Mouse (Mus musculus): ENCODE measurements around the gene Baiap2l2. TPM values are rescaled to one million over a fixed set of nuclear protein-coding genes. Genes with fewer than 3 reads are reported as not detected.

The Baiap2l2 gene
- total and polyA plus RNA-seq, 3 experiments = not detected

GRCm38 (mm10) chr15:79290340-79290739 lies 5.0 kb upstream of the Baiap2l2 start:
- no peak for TF ChIP-seq GATA2 (IDR thresholded peaks at IDR 0.05; ENCODE audit: borderline replicate concordance, low read depth, low read length)
- no peak for TF ChIP-seq POLR2AphosphoS5 (IDR thresholded peaks at IDR 0.05; ENCODE audit: insufficient replicate concordance, low read depth, low read length)
- TF ChIP-seq CTCF (IDR thresholded peaks at IDR 0.05; ENCODE audit: low read depth, low read length) = no peak
- no peak for TF ChIP-seq GATA1 (IDR thresholded peaks at IDR 0.05; ENCODE audit: borderline replicate concordance, low read length)
- TF ChIP-seq TAL1 (conservative IDR thresholded peaks at IDR 0.05; ENCODE audit: low read depth, low read length) = no peak
- H3K4me1 ChIP-seq (ENCODE audit: insufficient read depth, low read depth, low read length) = no peaks in the 10 kb centered on the region
- H3K27me3 ChIP-seq (ENCODE audit: insufficient read depth, low read length) = no peaks in the 10 kb centered on the region
- no peak overlapping the region for H3K4me3 ChIP-seq (ENCODE audit: low read depth, low read length)
- peaks cover 90% of the 10 kb centered on the region for H3K36me3 ChIP-seq (replicated peaks)
- no peaks in the 10 kb centered on the region for H3K9me3 ChIP-seq (replicated peaks)
- no peak for DNase-seq (ENCODE audit: low spot score)
- no peak for ATAC-seq (ENCODE audit: extremely low read depth, insufficient number of reproducible peaks, low FRiP score, poor library complexity, severe bottlenecking)

GRCm38 (mm10) chr15:79289441-79289840 lies 4.1 kb upstream of the Baiap2l2 start:
- H3K4me3 ChIP-seq (ENCODE audit: low read depth, low read length) = no peak overlapping the region
- H3K4me1 ChIP-seq (ENCODE audit: insufficient read depth, low read depth, low read length) = no peaks in the 10 kb centered on the region
- TF ChIP-seq TAL1 (conservative IDR thresholded peaks at IDR 0.05; ENCODE audit: low read depth, low read length) (no peak), GATA1 (IDR thresholded peaks at IDR 0.05; ENCODE audit: borderline replicate concordance, low read length) (no peak), GATA2 (IDR thresholded peaks at IDR 0.05; ENCODE audit: borderline replicate concordance, low read depth, low read length) (no peak), CTCF (IDR thresholded peaks at IDR 0.05; ENCODE audit: low read depth, low read length) (no peak), POLR2AphosphoS5 (IDR thresholded peaks at IDR 0.05; ENCODE audit: insufficient replicate concordance, low read depth, low read length) (no peak)
- H3K9me3 ChIP-seq (replicated peaks) = no peaks in the 10 kb centered on the region
- no peaks in the 10 kb centered on the region; the same call in 1 of the 2 replicates for H3K27me3 ChIP-seq (ENCODE audit: insufficient read depth, low read length)
- no peak for ATAC-seq (ENCODE audit: extremely low read depth, insufficient number of reproducible peaks, low FRiP score, poor library complexity, severe bottlenecking)
- peaks cover 86% of the 10 kb centered on the region for H3K36me3 ChIP-seq (replicated peaks)
- DNase-seq (ENCODE audit: low spot score) = no peak

GRCm38 (mm10) chr15:79288387-79288786 lies 3.0 kb upstream of the Baiap2l2 start:
- TF ChIP-seq GATA1 (IDR thresholded peaks at IDR 0.05; ENCODE audit: borderline replicate concordance, low read length) (no peak), GATA2 (IDR thresholded peaks at IDR 0.05; ENCODE audit: borderline replicate concordance, low read depth, low read length) (no peak), CTCF (IDR thresholded peaks at IDR 0.05; ENCODE audit: low read depth, low read length) (no peak), POLR2AphosphoS5 (IDR thresholded peaks at IDR 0.05; ENCODE audit: insufficient replicate concordance, low read depth, low read length) (no peak), TAL1 (conservative IDR thresholded peaks at IDR 0.05; ENCODE audit: low read depth, low read length) (no peak)
- DNase-seq (ENCODE audit: low spot score) = no peak
- Histone ChIP-seq H3K9me3 (replicated peaks) (no peaks in the 10 kb centered on the region), H3K27me3 (ENCODE audit: insufficient read depth, low read length) (peaks cover 4% of the 10 kb centered on the region; the same call in 1 of the 2 replicates), H3K4me3 (ENCODE audit: low read depth, low read length) (no peak overlapping the region), H3K4me1 (ENCODE audit: insufficient read depth, low read depth, low read length) (no peaks in the 10 kb centered on the region), H3K36me3 (replicated peaks) (peaks cover 77% of the 10 kb centered on the region)
- no peak for ATAC-seq (ENCODE audit: extremely low read depth, insufficient number of reproducible peaks, low FRiP score, poor library complexity, severe bottlenecking)

GRCm38 (mm10) chr15:79287091-79287490 lies 1.8 kb upstream of the Baiap2l2 start:
- H3K4me1 ChIP-seq (ENCODE audit: insufficient read depth, low read depth, low read length) = peaks cover 5% of the 10 kb centered on the region
- TF ChIP-seq TAL1 (conservative IDR thresholded peaks at IDR 0.05; ENCODE audit: low read depth, low read length) (no peak), GATA2 (IDR thresholded peaks at IDR 0.05; ENCODE audit: borderline replicate concordance, low read depth, low read length) (no peak), CTCF (IDR thresholded peaks at IDR 0.05; ENCODE audit: low read depth, low read length) (no peak), POLR2AphosphoS5 (IDR thresholded peaks at IDR 0.05; ENCODE audit: insufficient replicate concordance, low read depth, low read length) (no peak), GATA1 (IDR thresholded peaks at IDR 0.05; ENCODE audit: borderline replicate concordance, low read length) (no peak)
- peaks cover 65% of the 10 kb centered on the region for H3K36me3 ChIP-seq (replicated peaks)
- ATAC-seq (ENCODE audit: extremely low read depth, insufficient number of reproducible peaks, low FRiP score, poor library complexity, severe bottlenecking) (no peak), DNase-seq (ENCODE audit: low spot score) (no peak)
- peaks cover 4% of the 10 kb centered on the region; the same call in 1 of the 2 replicates for H3K27me3 ChIP-seq (ENCODE audit: insufficient read depth, low read length)
- H3K4me3 ChIP-seq (ENCODE audit: low read depth, low read length) = no peak overlapping the region
- no peaks in the 10 kb centered on the region for H3K9me3 ChIP-seq (replicated peaks)

GRCm38 (mm10) chr15:79286141-79286540 lies 804 bp upstream of the Baiap2l2 start:
- H3K36me3 ChIP-seq (replicated peaks) = peaks cover 55% of the 10 kb centered on the region
- DNase-seq (ENCODE audit: low spot score) (no peak), ATAC-seq (ENCODE audit: extremely low read depth, insufficient number of reproducible peaks, low FRiP score, poor library complexity, severe bottlenecking) (no peak)
- TF ChIP-seq GATA1 (IDR thresholded peaks at IDR 0.05; ENCODE audit: borderline replicate concordance, low read length) = no peak
- TF ChIP-seq GATA2 (IDR thresholded peaks at IDR 0.05; ENCODE audit: borderline replicate concordance, low read depth, low read length) = no peak
- TF ChIP-seq TAL1 (conservative IDR thresholded peaks at IDR 0.05; ENCODE audit: low read depth, low read length) = no peak
- TF ChIP-seq POLR2AphosphoS5 (IDR thresholded peaks at IDR 0.05; ENCODE audit: insufficient replicate concordance, low read depth, low read length) = no peak
- TF ChIP-seq CTCF (IDR thresholded peaks at IDR 0.05; ENCODE audit: low read depth, low read length) = no peak
- H3K4me1 ChIP-seq (ENCODE audit: insufficient read depth, low read depth, low read length) = peaks cover 14% of the 10 kb centered on the region
- peaks cover 4% of the 10 kb centered on the region; the same call in 1 of the 2 replicates for H3K27me3 ChIP-seq (ENCODE audit: insufficient read depth, low read length)
- H3K9me3 ChIP-seq (replicated peaks) = no peaks in the 10 kb centered on the region
- H3K4me3 ChIP-seq (ENCODE audit: low read depth, low read length) = no peak overlapping the region

- H3K4me1 ChIP-seq (ENCODE audit: insufficient read depth, low read depth, low read length) = peaks cover 24% of the 10 kb centered on the region
- no peak overlapping the region for H3K4me3 ChIP-seq (ENCODE audit: low read depth, low read length)
- DNase-seq (ENCODE audit: low spot score) (no peak), ATAC-seq (ENCODE audit: extremely low read depth, insufficient number of reproducible peaks, low FRiP score, poor library complexity, severe bottlenecking) (no peak)
- H3K9me3 ChIP-seq (replicated peaks) = 0 out of 2 replicates have a peak, but pooled peaks cover 2% of the 10 kb centered on the region
- TF ChIP-seq GATA1 (IDR thresholded peaks at IDR 0.05; ENCODE audit: borderline replicate concordance, low read length) = no peak
- TF ChIP-seq GATA2 (IDR thresholded peaks at IDR 0.05; ENCODE audit: borderline replicate concordance, low read depth, low read length) = no peak
- no peak for TF ChIP-seq POLR2AphosphoS5 (IDR thresholded peaks at IDR 0.05; ENCODE audit: insufficient replicate concordance, low read depth, low read length)
- no peak for TF ChIP-seq CTCF (IDR thresholded peaks at IDR 0.05; ENCODE audit: low read depth, low read length)
- TF ChIP-seq TAL1 (conservative IDR thresholded peaks at IDR 0.05; ENCODE audit: low read depth, low read length) = no peak
- H3K36me3 ChIP-seq (replicated peaks) = peaks cover 31% of the 10 kb centered on the region
- peaks cover 4% of the 10 kb centered on the region; the same call in 1 of the 2 replicates for H3K27me3 ChIP-seq (ENCODE audit: insufficient read depth, low read length)
Observed at GRCm38 (mm10) chr15:79283371-79283770, 2.0 kb downstream of the Baiap2l2 start.

Measured in G1E (cell line).